Mouse (Mus musculus): ENCODE results near the gene Kcnj3.
A peak's percentile ranks its signal among the peaks of the same experiment; 100 is the strongest.
"Not testable (repeated sequence)": the region's sequence is repeated elsewhere in the genome, so short reads cannot be mapped to it uniquely, and the experiment has no call there.

The Kcnj3 gene

DNA sequence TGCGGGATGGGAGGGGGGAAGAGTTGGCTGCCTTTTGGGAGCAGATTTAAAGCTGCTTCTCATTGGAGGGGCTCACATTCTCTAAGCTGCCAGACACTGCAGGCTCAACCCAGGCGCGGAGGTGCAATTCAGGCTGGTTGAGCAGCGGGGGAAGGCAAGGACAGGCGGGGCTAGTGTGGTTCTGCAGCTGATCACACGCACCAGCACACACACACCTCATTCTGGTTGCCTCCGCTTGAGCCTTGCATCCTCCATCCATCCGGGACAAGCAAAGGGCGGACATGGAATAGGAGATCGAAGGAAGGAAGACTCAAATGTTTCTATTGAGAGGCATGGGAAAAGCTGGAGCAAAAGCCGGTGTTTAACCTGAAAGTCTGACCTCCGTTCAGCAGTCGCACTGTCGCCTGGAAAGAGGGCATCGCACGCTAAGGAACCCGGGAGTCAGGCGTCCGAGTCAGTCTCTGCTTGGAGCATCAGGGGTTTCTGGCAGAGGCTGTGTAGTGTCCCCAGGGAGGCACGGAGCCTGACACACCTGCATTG lies at the start of gene Kcnj3:
Gene Kcnj3, plus strand, starts transcription at position 250 of the 540 bp plus-strand sequence.
- peak; percentile 88 for DNase-seq

DNA sequence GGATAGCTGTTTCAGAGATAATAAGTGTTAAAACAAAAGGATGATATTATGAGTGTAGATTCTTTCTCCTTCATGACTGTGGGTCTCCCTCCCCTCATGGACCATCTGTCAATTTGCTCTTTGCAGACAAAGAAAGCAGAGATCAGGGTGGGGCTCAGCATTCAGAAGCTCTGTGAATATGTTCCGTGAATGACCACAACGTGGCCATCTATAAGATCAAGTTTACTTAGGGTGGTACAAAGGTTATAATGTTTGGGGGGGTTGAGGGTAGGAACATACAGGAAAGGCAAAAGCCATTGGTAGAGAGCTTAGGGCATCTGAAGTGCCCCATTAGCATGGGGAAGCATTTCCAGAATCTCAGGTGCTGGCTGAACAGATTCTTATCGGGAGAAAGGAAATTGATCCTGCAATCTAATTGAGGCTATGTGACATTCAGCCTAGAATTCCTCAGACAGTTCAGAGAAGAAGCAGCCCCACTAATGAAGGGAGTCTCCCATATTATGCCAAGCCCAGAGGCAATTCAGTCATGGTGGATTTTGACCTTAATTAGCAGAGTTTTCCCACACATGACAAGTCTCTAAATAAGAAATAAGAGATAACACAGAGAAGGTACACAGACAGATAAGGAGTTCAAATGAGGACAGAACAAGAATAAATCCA lies 45.3 kb upstream of the Kcnj3 start:
- no peak for DNase-seq

DNA sequence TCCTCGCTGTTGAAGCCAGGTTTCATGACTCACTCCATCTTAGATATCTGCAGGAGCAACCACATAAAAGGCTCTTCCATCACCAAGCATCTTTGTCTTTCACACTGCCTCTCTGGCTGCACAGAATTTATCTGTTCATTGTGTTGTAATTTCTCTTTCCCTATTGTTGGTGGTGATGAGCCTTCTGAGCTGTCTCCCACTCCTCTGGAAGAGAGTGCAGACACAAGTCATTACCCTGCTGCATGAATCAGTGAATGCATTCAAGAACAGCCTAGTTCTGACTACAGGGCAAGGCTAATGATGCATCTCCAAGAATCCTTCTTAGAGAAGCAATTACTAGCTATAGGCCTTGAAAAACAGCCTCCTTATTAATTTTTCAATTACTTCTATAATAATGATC lies 30.5 kb upstream of the Kcnj3 start:
- no peak for DNase-seq

DNA sequence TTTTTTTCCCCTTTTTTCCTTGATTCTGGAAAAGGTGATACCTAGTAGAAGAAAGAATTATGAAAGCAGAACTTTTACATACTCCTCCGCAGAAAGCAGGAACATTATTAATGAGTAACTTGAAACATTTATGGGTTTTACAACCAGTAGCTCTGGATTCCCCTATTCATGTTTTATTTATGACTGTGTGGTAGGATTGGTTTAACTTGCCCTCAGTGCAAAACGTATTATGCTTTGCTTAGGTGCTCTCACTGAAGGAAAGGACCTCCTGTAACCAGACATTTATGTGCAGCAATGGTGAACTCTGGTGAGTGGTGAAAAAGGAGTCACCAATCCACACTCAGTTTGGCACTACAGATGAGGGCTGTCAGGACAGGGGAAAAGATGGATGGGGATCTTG lies 8.1 kb upstream of the Kcnj3 start:
- DNase-seq: no peak

DNA sequence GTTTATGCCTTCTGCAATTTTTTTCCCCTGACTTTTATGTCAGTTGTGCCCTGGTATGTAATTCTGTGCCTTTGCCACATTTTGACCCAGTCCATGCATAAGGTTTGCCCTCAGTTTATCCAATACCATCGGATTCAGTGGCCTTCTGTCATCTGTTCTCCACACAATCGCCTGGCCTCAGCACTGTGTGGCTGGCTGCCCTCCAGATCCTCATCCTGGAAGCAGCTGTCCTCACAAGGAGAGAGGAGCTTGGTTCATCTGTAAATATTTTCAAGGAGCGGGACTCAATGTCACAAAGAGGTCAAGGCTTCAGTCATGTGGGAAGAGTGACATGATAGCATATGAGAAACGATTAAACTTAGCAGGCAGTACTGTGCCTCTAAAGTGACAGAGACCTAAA lies 3.7 kb upstream of the Kcnj3 start:
- DNase-seq: no peak

DNA sequence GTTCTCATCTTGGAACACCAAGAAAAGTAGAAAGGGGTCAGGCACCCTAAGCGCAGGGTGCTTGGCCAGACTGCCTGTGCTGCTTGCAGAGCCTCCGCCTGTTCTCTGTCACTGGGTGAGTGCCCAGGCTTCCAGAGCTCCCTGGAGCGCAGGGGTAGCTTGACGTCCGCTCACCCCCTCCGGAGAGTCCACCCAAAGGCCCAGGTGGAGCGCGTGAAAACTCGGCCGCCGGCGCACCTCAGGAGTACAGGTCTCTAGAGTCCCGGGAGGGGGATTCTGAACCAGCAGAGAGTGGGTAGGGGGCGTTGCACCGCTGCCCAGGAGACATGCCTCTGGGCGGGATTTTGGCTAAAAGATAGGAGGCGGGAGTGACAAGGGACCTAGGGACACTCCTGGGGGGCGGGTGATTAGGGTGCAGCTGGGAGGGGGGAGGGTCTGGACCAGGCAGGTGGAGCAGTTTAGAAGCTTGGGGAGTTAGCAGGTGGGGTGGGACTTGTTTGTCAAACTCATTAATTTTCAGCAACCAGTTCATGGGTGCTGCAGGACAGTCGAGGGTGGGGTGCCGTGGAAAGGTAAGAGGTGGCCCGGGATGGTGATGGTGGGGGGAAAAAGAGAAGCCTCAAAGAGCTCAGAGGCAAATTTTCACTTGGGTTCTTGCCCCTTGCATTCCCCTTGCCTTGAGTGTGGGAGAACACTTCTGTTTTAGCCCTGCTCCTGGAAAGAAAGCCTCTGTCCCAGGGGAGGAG lies 664 bp downstream of the Kcnj3 start:
- DNase-seq: peak; percentile 13

DNA sequence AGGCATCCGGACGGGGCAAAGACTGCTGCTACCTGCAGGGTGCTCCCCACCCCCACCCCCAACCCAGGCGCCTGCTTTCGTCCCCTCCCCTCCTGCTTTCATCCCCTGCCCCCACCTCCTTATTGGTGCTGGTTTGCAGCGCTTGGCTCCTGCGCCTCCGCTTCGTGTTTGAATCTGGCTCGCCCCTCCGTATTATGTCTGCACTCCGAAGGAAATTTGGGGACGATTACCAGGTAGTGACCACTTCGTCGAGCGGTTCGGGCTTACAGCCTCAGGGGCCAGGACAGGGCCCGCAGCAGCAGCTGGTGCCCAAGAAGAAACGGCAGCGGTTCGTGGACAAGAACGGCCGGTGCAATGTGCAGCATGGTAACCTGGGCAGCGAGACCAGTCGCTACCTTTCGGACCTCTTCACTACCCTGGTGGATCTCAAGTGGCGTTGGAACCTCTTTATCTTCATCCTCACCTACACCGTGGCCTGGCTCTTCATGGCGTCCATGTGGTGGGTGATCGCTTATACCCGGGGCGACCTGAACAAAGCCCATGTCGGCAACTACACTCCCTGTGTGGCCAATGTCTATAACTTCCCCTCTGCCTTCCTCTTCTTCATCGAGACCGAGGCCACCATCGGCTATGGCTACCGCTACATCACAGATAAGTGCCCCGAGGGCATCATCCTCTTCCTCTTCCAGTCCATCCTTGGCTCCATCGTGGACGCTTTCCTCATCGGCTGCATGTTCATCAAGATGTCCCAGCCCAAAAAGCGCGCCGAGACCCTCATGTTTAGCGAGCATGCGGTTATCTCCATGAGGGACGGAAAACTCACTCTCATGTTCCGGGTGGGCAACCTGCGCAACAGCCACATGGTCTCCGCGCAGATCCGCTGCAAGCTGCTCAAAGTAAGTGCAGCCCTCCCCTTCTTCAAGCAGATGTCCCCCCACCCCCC lies 1.5 kb downstream of the Kcnj3 start:
- peak; percentile 16 for DNase-seq

DNA sequence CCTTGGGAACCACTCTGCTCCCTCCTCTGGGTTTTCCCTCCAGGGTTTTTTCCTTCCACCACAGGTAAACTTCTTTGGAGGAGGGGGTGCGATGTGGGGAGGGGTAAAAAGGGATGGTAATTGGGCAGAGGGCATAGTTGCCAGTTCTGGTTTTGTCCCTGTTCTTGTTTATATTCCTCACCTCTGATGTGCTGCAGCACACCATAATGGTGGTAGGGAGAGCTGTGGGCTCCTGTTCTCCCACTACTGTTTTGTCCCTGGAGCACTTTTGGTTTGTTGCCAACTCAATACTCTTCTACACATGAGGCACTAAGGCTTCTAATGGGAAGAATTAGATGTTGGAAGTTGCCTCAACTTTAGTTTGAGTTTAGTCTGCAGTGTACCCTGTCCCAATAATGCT lies 2.2 kb downstream of the Kcnj3 start:
- no peak for DNase-seq

DNA sequence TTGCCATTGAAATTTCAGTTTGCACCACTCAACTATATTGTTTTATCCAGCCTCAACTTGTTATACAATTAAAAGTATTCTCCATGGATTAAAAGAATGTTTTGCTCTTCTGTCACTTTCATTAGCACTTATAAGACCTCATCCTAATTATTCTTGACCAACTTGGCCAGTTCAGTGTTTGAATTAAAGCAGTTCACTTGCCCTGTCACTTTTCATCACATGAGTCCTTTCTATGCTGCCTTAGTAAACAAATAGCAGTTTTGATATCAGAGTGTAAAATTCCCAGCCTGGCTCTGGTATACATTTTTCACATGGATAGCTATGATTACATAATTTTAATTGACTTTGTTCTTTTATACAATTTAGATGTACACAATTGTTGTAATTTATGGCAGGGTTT lies 3.4 kb downstream of the Kcnj3 start:
- no peak for DNase-seq

DNA sequence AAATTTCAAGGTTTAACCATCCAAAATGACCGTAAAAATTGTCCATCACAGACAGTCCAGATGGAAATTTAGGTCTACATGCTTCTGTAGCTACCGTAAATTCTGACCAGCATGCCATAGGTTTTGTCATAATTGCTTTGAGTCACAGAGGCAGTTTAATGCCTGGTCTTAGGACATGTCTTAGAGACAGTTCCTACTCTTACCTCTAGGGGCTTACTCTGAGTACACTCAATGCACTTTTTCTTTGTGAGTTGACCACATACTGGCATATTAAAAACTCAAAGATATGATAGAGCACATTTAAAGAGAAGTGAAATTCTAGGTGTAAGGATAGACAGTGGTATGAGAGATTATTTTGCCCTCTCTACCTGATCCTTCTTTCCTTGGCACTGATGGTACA lies 6.2 kb downstream of the Kcnj3 start:
- no peak for DNase-seq

DNA sequence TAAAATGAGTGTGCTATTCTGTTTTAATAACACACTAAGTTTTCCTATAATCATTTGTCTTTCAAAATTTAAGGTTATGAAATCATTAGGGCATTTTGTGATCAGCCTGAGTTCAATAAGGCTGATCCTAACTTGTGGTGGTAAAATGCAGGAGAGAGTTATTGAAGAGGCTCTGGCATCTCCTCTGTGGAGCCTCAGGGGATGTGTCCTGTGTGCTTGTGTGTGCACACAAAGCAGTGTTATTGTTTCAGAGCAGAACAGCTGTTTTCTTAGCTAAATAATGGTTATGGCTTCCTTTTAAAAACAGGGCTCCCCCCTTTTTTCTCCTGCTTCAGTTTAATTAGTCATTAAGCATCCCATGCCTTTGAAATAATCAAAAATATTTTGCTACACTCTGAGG lies 11.5 kb downstream of the Kcnj3 start:
- no peak for DNase-seq

DNA sequence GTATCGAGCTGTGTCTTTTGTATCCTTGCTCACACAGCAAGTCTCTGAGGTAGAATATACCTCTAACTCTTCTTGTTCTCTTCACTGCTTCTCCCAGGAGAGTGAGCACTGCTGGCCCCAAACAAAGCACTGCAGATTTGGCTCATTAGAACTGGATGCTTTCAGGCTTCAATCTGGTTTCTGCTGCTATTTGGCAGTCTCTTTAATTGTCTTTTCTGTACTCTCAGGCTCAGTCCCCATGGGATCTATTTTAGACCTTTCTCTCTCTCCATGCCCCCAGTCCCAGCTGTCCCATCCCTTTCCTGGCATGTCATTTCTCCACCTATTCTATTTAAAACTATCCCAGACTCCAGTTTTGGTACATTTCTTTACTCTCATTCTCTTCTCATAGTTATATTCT lies 15.0 kb downstream of the Kcnj3 start:
- peak; percentile 77 for DNase-seq

DNA sequence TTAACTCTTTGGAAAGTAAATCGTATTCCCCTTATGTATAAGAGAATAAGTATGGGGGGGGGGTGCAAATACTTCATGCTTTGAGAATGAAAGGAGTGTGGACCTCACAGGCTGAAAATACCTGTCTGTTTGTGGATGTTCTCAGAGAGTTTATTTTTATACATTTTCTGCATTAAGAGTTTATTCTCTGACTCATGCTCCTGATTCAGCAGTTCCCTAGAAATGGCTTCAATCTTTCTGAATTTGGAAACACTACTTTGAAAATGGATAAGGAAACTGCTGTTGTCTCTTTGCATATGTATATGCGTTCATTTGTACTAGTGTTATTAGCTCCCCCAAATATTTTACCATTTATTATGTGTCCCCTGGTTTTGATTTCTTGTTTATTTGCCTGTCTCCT lies 23.4 kb downstream of the Kcnj3 start:
- DNase-seq: no peak

DNA sequence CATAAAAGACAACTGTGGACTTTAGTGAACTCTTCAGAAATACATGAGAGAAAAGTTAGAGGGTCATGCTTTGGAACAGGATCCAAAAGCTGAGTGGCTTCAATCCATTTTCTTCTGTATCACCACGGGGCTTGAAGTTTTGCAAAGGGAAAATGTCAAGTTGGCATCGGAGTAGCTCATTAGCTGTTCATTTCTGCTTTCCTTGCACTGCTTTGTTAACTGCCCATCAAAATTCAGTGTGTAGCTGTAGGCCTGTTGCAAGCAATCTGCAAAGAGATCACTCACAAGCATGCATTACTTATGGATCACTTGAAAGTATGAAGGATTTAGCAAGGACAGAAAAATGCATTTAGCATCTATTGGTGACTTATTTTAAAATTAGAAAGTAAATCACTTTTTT lies 33.4 kb downstream of the Kcnj3 start:
- DNase-seq: peak; percentile 25

DNA sequence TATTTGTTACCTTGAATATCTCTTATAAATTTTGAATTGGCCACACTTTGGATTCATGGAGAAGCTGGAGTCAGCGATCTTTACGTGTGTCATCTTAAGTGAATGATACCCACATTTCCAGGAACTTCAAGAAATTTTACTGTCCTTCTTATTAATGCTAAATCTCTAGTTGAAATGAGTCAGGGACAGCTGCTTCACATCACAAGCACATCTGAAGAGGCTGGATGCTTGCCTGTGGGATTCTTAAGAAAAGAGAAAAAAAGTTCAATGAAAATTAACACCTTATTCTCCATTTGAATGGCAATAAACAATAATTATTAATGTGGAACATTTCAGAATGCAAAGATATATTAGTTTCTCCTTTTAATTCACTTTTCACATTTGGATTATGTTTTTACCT lies 34.2 kb downstream of the Kcnj3 start:
- DNase-seq: no peak

DNA sequence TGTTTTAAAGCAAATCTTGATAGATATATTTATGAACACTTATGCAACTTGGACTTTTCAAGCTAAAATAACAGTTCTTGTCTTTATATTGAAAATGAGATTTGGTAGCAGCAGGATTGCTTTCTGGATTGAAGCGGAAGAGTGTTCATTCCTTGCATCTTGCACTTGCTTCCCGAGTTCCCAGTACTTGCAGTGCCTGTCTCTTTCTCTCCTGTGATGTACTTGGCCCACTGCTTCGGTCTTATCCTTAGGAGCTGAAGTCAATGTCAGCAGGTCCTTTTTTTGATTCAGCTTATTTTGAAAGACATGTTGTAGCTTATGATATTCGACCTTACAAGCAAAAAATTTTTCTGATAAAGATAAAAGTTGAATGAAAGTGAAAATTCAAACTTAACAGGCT lies 43.7 kb downstream of the Kcnj3 start:
- DNase-seq: no peak

DNA sequence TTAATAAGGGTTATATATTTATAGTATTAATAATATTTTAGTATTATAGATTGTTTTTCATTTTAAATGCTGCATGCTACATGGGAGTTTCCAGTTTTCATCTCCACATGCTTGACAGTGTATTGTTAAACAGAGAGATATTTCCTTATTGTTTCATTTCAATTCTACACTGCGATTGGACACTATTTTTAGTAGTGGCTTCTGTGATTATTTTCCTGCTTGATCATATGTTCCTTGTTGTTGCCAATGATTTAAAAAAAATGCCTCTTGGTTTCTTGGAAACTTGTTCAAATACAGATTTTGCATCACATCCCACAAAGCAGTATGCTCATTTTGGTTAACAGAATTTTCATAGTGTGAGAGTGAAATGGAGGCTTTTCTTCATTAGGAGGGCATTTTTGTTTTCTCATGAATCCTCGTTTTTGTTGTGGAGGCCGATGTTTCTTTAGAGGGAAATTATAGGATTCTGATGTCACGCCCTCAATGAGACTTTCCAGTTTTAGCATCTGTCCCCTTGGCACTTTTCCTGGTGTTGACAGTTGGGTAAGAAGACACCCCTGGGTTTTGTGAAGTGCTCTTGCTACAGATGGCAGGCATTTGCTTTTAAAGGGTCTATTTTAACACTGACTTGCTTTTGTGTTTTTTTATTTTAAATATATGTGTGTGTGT lies 44.3 kb downstream of the Kcnj3 start:
- DNase-seq: peak; percentile 75

DNA sequence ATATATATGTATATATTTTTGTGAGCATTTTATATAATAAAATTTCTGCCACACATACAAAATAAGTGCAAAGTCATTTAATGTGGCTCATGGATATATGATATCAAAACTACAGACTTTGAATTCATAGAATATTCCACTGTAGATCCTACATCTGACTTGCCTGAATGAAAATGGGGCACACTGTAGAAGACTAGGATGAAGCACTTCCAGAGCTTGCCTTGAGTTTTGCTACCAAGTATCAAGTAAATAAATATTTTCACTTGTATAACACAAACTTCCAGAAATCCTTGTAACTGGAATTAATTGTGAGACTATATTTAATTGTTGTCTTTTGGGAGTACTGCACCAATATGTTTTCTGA lies 44.8 kb downstream of the Kcnj3 start:
- no peak for DNase-seq

DNA sequence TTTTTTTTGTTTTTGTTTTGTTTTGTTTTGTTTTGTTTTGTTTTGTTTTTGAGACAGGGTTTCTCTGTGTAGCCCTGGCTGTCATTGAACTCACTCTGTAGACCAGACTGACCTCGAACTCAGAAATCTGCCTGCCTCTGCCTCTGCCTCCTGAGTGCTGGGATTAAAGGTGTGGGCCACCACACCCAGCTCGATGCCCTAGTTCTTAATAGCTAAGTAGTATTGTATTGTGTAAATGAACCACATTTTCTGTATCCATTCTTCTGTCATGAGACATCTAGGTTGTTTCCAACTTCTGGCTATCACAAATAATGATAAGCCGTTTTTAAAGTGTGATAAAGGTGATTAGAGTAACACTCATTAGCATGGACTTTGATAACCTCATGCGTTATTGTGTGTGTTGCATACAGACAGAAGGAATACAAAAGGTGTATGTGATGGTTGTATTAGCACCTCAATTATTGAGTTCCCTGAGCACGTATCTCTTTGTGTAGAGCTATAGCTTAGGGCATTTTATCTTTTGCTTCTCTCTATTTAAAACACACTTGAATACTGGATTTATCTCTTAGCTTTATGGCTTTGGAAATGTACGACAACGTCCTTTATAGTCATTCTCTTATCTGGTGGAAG lies 49.8 kb downstream of the Kcnj3 start:
- not testable (repeated sequence) for DNase-seq

DNA sequence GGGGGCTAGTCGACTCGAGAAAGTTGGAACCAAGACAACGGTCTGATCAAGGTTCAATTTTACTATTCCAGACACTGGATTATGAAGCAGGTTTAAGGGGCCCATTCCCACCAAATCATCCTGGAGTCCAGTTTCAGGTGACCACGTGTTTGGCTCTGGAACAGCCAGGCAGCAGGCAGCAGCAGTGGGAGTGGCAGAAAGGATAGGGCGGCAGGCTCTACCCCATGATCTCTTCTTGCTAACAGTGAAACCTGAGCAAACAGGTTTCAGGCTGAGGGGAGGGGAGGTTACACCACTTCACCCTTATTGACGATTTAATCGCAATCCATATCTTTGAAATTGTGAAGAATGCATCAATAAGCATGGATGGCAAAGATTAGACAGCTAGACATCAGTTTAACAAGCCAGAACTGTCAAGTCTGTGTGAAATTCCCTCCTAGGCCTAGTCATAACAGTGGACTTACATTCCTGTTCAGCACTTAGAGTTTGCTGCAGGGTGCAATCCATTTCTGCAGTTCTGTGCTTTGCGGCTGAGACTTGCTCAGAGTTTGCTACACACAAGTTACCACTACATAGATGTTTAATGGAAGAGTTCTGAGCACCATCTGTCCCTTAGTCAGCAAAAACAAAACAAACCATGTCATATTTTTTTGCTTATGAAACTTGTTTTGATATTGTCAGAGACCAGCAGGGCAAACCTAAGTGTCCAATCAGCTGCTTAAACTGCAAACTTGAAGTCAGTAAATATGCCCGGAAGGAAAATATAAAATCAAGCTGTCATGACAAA lies 67.8 kb downstream of the Kcnj3 start:
- DNase-seq: peak; percentile 18

DNA sequence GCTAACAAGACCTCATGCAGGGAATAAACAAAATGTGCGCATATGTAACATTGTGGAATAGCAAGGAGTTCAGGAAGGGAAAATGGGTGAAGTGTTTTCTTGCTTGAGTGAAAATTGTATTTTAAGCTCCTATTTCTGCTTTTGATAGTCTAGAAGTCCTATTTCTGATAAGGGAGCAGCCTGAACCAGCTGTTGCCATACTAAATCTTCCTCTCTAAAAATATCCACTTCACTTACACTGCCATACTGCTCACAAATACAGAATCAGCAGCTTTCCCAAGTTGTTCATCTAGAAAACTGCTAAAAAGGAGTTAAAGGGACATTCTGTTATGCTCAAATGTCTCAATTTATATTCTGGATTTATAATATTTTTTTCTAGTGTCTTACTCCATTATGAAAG lies 69.9 kb downstream of the Kcnj3 start:
- no peak for DNase-seq

DNA sequence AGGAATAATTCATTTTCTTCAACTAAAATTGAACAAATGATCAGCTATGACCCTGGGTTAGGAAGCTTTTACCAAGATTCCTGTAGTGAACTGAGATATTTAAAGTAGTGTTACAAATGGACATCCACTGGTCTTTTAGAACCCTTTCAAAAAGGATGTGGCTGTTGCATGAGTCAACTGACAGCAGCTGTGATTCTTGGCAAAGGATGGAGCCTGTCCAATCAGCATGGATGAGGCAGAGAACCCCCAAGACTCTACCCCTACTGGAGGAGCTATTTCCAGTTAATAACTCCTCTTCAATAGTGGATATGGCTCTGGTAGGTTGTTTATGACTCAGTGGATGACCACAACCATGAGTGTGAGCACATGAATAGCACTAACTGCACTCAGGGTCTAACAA lies 81.5 kb downstream of the Kcnj3 start:
- DNase-seq: no peak
